Mouse (Mus musculus) bone marrow macrophage, adult 2 months (primary cell): Measurements from ENCODE around the gene Csf2rb2.

Experiments
- CTCF ChIP-seq: IDR thresholded peaks from 2 replicates; pipeline ENCODE4 v1.5.1; 2012; ENCODE audit warnings: low read depth, mild to moderate bottlenecking, low read length, moderate library complexity
- POLR2A ChIP-seq: IDR thresholded peaks from 2 replicates; pipeline ENCODE4 v1.6.1; 2012; ENCODE audit warnings: mild to moderate bottlenecking, low read depth, low read length, borderline replicate concordance

DNA sequence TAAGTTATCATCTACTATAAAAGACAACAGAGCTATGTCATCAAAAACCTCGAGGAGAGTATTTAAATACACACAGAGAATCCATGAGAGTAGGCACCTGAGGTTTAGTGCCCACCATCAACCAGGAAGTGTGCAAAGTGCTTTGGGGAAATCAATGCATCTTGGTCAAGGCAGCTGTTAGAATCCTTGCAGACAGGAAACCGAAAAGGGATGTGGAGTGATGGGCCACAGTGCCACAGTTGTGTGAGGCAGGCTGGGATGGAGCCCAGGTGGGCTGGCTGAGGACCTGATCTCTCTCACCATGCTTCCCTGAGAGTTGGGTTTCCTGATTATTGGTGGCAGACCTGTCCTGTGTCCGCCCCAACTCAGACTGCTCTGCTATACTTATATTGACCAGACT is 5.9 kb downstream of the Csf2rb2 start:
- TF ChIP-seq POLR2A (no peak), CTCF (no peak)
